Comparison of ENCODE assay signal across 7 mouse cellular contexts in the genomic region with DNA sequence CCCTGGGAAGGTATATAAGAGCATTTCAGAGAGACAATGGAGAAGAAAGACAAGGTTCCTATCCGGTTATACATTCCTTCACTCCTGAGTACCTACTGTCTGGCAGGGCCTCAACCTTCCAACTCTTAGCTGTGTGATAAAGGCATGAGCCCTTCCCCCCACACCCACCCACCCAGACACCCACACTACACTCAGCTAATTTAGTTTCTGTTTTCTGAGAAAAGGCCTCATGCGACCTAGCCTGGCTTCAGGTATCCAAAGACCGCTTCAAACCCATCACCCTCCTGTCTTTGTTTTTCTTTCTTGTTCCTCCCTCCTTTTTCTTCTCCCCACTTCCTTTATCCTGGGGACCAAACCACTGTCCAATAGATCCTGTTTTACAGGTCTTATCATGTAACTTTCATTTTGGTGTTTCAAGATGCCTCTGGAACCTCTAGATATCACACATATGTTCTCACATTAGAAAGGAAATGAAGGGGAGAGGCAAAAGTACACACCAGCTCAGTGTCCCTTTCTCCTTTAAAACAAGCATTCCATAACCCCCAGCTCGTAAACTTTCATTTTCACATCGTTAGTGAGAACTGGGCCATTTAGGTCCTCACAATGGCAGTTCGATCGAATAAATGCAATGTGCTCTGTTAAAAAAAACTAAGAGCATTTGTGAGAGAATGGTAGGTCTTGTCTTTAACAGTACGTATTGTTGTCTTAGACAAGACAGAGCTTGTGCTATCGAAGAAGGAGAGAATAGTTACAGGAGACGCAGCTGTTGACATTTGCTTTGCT. TPM values are rescaled to one million over a fixed set of nuclear protein-coding genes. Genes with fewer than 3 reads are reported as not detected.
DNase-seq lines count a peak whose midpoint lies in the region; ATAC-seq and TF ChIP-seq lines count a peak whose summit lies in the region.

No protein-coding gene starts in this region.

- H3K27me3 ChIP-seq in megakaryocyte, embryonic 14.5 days (replicated peaks), result no peaks in the 10 kb centered on the region
- H3K27me3 ChIP-seq in forebrain, embryonic 11.5 days (ENCODE audit: control insufficient read depth, insufficient read depth, low read length), result no peaks in the 10 kb centered on the region
- H3K27me3 ChIP-seq in limb, embryonic 13.5 days, result no peaks in the 10 kb centered on the region

- H3K9ac ChIP-seq in forebrain, embryonic 11.5 days (ENCODE audit: low read length), result no peak overlapping the region
- H3K9ac ChIP-seq in limb, embryonic 13.5 days, result peak overlapping the region; percentile 57; the same call in 1 of the 2 replicates

- peak overlapping the region; percentile 80 for H3K4me3 ChIP-seq in megakaryocyte, embryonic 14.5 days (replicated peaks)
- H3K4me3 ChIP-seq in forebrain, embryonic 11.5 days (ENCODE audit: low read depth, low read length), result no peak overlapping the region
- H3K4me3 ChIP-seq in limb, embryonic 13.5 days, result peak overlapping the region; percentile 85
- H3K4me3 ChIP-seq in olfactory bulb, adult 2 months (ENCODE audit: insufficient read depth, low read depth, low read length), result no peak overlapping the region

- TF ChIP-seq CTCF in olfactory bulb, adult 2 months (IDR thresholded peaks at IDR 0.05; ENCODE audit: insufficient read depth, low read depth, low read length), result no peak

- no peak for DNase-seq in forebrain, embryonic 11.5 days (ENCODE audit: low spot score)
- DNase-seq in gastrocnemius, adult 8-10 months (ENCODE audit: low spot score in 2 of 2), result no peak
- DNase-seq in cerebellum, postnatal 10 days, result no peak

- H3K27ac ChIP-seq in forebrain, embryonic 11.5 days (ENCODE audit: low read depth, low read length), result no peak overlapping the region
- no peak overlapping the region for H3K27ac ChIP-seq in limb, embryonic 13.5 days
- H3K27ac ChIP-seq in olfactory bulb, adult 2 months (ENCODE audit: insufficient read depth, low read depth, low read length), result peak overlapping the region; percentile 61; the same call in 1 of the 2 replicates

- H3K36me3 ChIP-seq in megakaryocyte, embryonic 14.5 days (replicated peaks; ENCODE audit: low read length), result peaks cover 3% of the 10 kb centered on the region
- no peaks in the 10 kb centered on the region for H3K36me3 ChIP-seq in forebrain, embryonic 11.5 days (ENCODE audit: control insufficient read depth, insufficient read depth, low read length)
- no peaks in the 10 kb centered on the region for H3K36me3 ChIP-seq in limb, embryonic 13.5 days

- TF ChIP-seq POLR2A in olfactory bulb, adult 2 months (IDR thresholded peaks at IDR 0.05; ENCODE audit: insufficient read depth, low read depth, low read length), result no peak

- peaks cover 57% of the 10 kb centered on the region for H3K4me1 ChIP-seq in megakaryocyte, embryonic 14.5 days
- H3K4me1 ChIP-seq in forebrain, embryonic 11.5 days (replicated peaks; ENCODE audit: control insufficient read depth, insufficient read depth, low read length), result peaks cover 3% of the 10 kb centered on the region; the same call in 1 of the 2 replicates
- H3K4me1 ChIP-seq in limb, embryonic 13.5 days, result peaks cover 38% of the 10 kb centered on the region
- H3K4me1 ChIP-seq in olfactory bulb, adult 2 months (ENCODE audit: control insufficient read depth, insufficient read depth, low read length), result peaks cover 3% of the 10 kb centered on the region; the same call in 1 of the 2 replicates

- H3K9me3 ChIP-seq in megakaryocyte, embryonic 14.5 days, result no peaks in the 10 kb centered on the region
- H3K9me3 ChIP-seq in forebrain, embryonic 11.5 days (ENCODE audit: control insufficient read depth, low read length), result no peaks in the 10 kb centered on the region
- no peaks in the 10 kb centered on the region for H3K9me3 ChIP-seq in limb, embryonic 13.5 days

- 70% methylated on average over 10 of the region's 10 CpGs for WGBS in forebrain, embryonic 11.5 days
- 65% methylated on average over 10 of the region's 10 CpGs for WGBS in limb, embryonic 13.5 days
- 69% methylated on average over 10 of the region's 10 CpGs for WGBS in olfactory bulb, adult 2 months

- peak overlapping the region; percentile 34; the same call in 1 of the 2 replicates for H3K4me2 ChIP-seq in forebrain, embryonic 11.5 days (ENCODE audit: low read depth, low read length, severe bottlenecking)
- peak overlapping the region; percentile 88 for H3K4me2 ChIP-seq in limb, embryonic 13.5 days (replicated peaks)

- ATAC-seq in megakaryocyte, adult 5-6 weeks (ENCODE audit: poor library complexity, severe bottlenecking), result no peak
- peak; percentile 1; the same call in 1 of the 2 replicates for ATAC-seq in forebrain, embryonic 11.5 days (replicated peaks; ENCODE audit: low FRiP score)
- ATAC-seq in limb, embryonic 13.5 days (ENCODE audit: low FRiP score, low read depth), result no peak

RNA-seq across cellular contexts. Expression of a gene that starts 1.1 kb away (rescaled TPM):
- polyA plus RNA-seq in megakaryocyte, embryonic 14.5 days (2012; ENCODE audit: insufficient read depth, low replicate concordance), result 36.0 and 37.9 TPM in 2 replicates
- total RNA-seq in megakaryocyte, adult 5-6 weeks (2015), result 255 and 267 TPM in 2 replicates
- 110 TPM in 2 replicates for total RNA-seq in megakaryocyte, adult 5-6 weeks (2017)
- polyA plus RNA-seq in forebrain, embryonic 11.5 days (2014; fragmentation: Nextera tagmentation; extraction: Ambion mirVana), result 80.0 and 82.3 TPM in 2 replicates
- 116 and 126 TPM in 2 replicates for polyA plus RNA-seq in limb, embryonic 13.5 days (2015; fragmentation: Nextera tagmentation; extraction: Ambion mirVana)
- 182 TPM in 1 of 2 replicates, not detected in the other for polyA plus RNA-seq in olfactory bulb, adult 2 months (2012; ENCODE audit: insufficient read depth, insufficient read length, low replicate concordance, missing spikeins)
- total RNA-seq in gastrocnemius, adult 8-10 months (2022), result 100 to 1,000 TPM; 304 to 397 (median 329) TPM

RNA-seq across cellular contexts. Expression of a gene that starts 39.5 kb away (rescaled TPM):
- 0.16 TPM in 1 of 2 replicates, not detected in the other for polyA plus RNA-seq in megakaryocyte, embryonic 14.5 days (2012; ENCODE audit: insufficient read depth, low replicate concordance)
- total RNA-seq in megakaryocyte, adult 5-6 weeks (2015), result 0.04 and 0.57 TPM in 2 replicates
- 0.04 TPM in 1 of 2 replicates, not detected in the other for total RNA-seq in megakaryocyte, adult 5-6 weeks (2017)
- polyA plus RNA-seq in forebrain, embryonic 11.5 days (2014; fragmentation: Nextera tagmentation; extraction: Ambion mirVana), result 0.04 TPM in 1 of 2 replicates, not detected in the other
- 0.42 and 0.77 TPM in 2 replicates for polyA plus RNA-seq in limb, embryonic 13.5 days (2015; fragmentation: Nextera tagmentation; extraction: Ambion mirVana)
- not detected in 2 replicates for polyA plus RNA-seq in olfactory bulb, adult 2 months (2012; ENCODE audit: insufficient read depth, insufficient read length, low replicate concordance, missing spikeins)
- under 1 TPM in 3 of 4 experiments, not detected in 1; 0.07 to 0.27 (median 0.07) TPM for total RNA-seq in gastrocnemius, adult 8-10 months (2022)

Comparison
In these comparisons a context has a peak if more than half of its experiments do, and no peak if none do; other contexts are left out.
1. H3K4me3 ChIP-seq: peak in megakaryocyte, embryonic 14.5 days (single experiment) and limb, embryonic 13.5 days (single experiment); none in forebrain, embryonic 11.5 days (single experiment) and olfactory bulb, adult 2 months (single experiment).